Mouse (Mus musculus): ENCODE results near the gene Rpl19. TPM values are rescaled to one million over a fixed set of nuclear protein-coding genes. Genes with fewer than 3 reads are reported as not detected.

Rpl19 gene
- polyA plus RNA-seq, 1 experiment from 2014 or later: 1,012 TPM

GRCm38 (mm10) chr11:98049672-98050519 lies 23.4 kb downstream of the Rpl19 start:
- Histone ChIP-seq H3K9ac (no peak overlapping the region), H3K36me3 (no peaks in the 10 kb centered on the region), H3K4me3 (no peak overlapping the region), H3K4me1 (peaks cover 16% of the 10 kb centered on the region), H3K4me2 (replicated peaks) (no peak overlapping the region), H3K9me3 (0 out of 2 replicates have a peak, but pooled peaks cover 3% of the 10 kb centered on the region), H3K27me3 (peaks cover 71% of the 10 kb centered on the region), H3K27ac (no peak overlapping the region)
- WGBS: 62% methylated on average over 14 of the region's 14 CpGs
- ATAC-seq (ENCODE audit: low FRiP score, low read depth): no peak

DNA sequence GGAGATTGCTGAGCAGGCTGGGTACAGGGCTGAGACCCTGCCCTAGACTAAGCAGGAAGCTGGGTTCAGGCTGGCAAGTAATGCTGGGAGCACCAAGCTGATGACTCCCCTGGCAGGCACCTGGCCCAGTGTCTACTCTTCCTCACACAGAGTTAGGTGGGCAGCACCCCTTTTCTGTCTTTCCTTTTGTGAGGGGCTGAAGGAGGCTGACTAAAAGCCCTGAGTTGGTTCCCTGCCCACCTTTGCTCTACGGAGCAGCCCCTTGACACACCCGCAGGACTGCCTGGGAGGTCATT lies 24.0 kb downstream of the Rpl19 start:
- H3K4me2 ChIP-seq (replicated peaks): no peak overlapping the region
- H3K4me3 ChIP-seq: no peak overlapping the region
- peaks cover 77% of the 10 kb centered on the region for H3K27me3 ChIP-seq
- no peak for ATAC-seq (ENCODE audit: low FRiP score, low read depth)
- no peak overlapping the region for H3K9ac ChIP-seq
- H3K9me3 ChIP-seq: 0 out of 2 replicates have a peak, but pooled peaks cover 3% of the 10 kb centered on the region
- H3K36me3 ChIP-seq: no peaks in the 10 kb centered on the region
- H3K27ac ChIP-seq: no peak overlapping the region
- peaks cover 16% of the 10 kb centered on the region for H3K4me1 ChIP-seq
- 23% methylated on average over 2 of the region's 2 CpGs for WGBS

- Histone ChIP-seq H3K4me2 (replicated peaks) (no peak overlapping the region), H3K36me3 (no peaks in the 10 kb centered on the region), H3K4me1 (peaks cover 16% of the 10 kb centered on the region), H3K27me3 (peaks cover 81% of the 10 kb centered on the region), H3K9ac (no peak overlapping the region), H3K4me3 (no peak overlapping the region), H3K27ac (no peak overlapping the region), H3K9me3 (no peaks in the 10 kb centered on the region)
- ATAC-seq (ENCODE audit: low FRiP score, low read depth): no peak
- 38% methylated on average over 2 of the region's 2 CpGs for WGBS
Observed at GRCm38 (mm10) chr11:98050940-98051339, 24.4 kb downstream of the Rpl19 start.

DNA sequence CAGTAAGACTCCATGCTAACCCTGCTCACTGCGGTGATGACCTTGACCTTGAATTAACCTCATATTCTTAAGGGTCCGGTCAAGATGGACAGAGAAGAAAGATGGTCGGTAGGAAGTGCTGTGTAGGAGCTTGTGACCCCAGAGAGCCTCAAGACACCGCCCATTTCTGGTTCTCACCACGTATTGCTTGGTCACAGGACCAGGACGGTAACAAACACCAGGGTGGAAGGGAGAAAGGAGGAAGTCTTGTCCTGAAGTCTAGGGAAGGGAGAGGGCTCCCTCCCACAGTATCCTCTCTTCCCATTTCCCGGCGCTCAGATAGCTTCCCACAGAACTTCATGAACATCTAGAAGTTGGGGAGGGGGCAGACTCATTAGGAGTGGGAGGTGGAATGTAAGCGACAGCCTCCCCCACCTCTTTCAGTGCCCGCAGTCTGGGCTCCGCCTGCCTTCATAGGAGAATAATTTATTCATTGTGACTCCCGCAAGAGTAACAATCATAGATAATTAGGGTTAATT lies 25.2 kb downstream of the Rpl19 start:
- Histone ChIP-seq H3K27me3 (peaks cover 82% of the 10 kb centered on the region), H3K9ac (peak overlapping the region; percentile 67; the same call in 1 of the 2 replicates), H3K4me1 (peaks cover 16% of the 10 kb centered on the region), H3K4me2 (replicated peaks) (peak overlapping the region; percentile 81), H3K9me3 (no peaks in the 10 kb centered on the region), H3K27ac (no peak overlapping the region), H3K4me3 (peak overlapping the region; percentile 51), H3K36me3 (no peaks in the 10 kb centered on the region)
- ATAC-seq (ENCODE audit: low FRiP score, low read depth): no peak
- WGBS: 7% methylated on average over 12 of the region's 12 CpGs

DNA sequence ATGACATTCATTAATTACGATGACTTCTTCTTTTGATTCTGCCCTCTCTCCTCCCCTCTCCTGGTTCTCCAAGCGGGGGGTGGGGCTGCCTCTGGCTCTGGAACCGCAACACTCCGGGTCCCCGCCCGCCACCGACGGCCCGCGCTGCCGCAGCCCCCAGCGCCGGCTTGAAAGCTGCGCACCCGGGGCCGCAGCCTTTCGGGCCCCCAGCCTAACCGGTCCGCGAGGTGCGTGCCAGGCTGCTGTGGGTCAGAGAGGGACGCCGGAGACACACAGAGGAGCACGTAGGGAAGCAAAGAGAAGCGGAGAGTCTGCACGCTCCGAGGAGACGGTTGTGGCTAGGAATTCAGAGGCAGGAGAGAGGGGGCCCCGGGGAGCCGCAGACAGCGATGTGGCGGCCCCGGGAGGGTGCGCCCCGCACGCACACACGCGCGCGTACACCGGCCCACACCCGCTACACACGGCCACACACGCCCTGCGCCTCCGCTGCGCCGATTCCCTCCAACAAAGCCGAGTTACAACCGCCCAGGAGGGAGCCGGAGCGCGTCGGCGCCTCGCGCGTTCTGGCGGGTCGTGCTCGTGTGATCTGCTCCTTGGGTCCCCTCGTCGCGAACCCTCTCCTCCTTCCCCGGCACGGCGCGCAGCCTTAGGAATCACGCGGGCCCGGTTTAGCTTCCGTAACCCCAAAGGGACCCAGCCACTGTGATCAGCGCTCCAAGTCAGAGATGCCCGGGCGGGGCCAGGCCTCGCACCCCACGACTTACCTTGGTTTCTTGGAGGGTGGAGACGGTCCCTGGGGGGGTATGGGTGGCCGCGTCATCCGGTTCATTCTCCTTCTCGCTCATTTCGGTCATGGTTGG lies 25.8 kb downstream of the Rpl19 start:
- H3K36me3 ChIP-seq: no peaks in the 10 kb centered on the region
- peak overlapping the region; percentile 67 for H3K9ac ChIP-seq
- no peak for ATAC-seq (ENCODE audit: low FRiP score, low read depth)
- under 1% methylated on average over 68 of the region's 83 CpGs for WGBS
- H3K4me1 ChIP-seq: peaks cover 20% of the 10 kb centered on the region
- H3K9me3 ChIP-seq: no peaks in the 10 kb centered on the region
- H3K27ac ChIP-seq: no peak overlapping the region
- H3K4me3 ChIP-seq: peak overlapping the region; percentile 51
- peak overlapping the region; percentile 81 for H3K4me2 ChIP-seq (replicated peaks)
- peaks cover 85% of the 10 kb centered on the region for H3K27me3 ChIP-seq

GRCm38 (mm10) chr11:98052989-98053834 lies 26.7 kb downstream of the Rpl19 start, which contains the start of gene Stac2:
Gene Stac2, minus strand, starts transcription at chr11:98053462.
- ATAC-seq (ENCODE audit: low FRiP score, low read depth): peak; percentile 91
- peak within 1 kb of the TSS; percentile 81 for H3K4me2 ChIP-seq (replicated peaks)
- H3K27me3 ChIP-seq: peaks cover 76% of the 10 kb centered on the region
- peak within 1 kb of the TSS; percentile 67 for H3K9ac ChIP-seq
- peak within 1 kb of the TSS; percentile 51 for H3K4me3 ChIP-seq
- H3K4me1 ChIP-seq: peaks cover 20% of the 10 kb centered on the region
- H3K9me3 ChIP-seq: no peaks in the 10 kb centered on the region
- no peak within 1 kb of the TSS for H3K27ac ChIP-seq
- H3K36me3 ChIP-seq: no peaks in the 10 kb centered on the region
- WGBS: 2% methylated on average over 42 of the region's 48 CpGs

DNA sequence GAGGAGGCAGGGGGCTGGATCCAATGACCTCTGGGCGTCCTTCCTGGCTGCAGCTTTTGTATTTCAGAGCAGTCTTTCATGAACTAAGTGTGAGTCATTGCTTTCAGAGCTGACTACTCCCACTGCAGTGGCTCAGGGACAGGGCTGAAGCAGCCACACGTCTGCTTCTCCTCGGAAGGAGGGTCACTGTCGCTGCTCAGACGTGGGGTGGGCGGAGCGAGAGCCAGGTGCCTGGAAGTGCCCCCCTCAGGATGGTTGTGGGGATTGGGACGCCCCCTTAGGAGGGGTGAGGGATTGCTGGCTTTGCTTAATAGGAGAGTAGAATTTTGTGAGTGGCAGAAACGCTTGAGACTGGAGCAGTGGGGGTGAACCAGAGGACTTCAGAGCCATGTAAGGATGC lies 31.0 kb downstream of the Rpl19 start:
- no peak overlapping the region for H3K4me3 ChIP-seq
- peaks cover 10% of the 10 kb centered on the region for H3K4me1 ChIP-seq
- WGBS: 23% methylated on average over 9 of the region's 9 CpGs
- ATAC-seq (ENCODE audit: low FRiP score, low read depth): no peak
- no peaks in the 10 kb centered on the region for H3K36me3 ChIP-seq
- peaks cover 34% of the 10 kb centered on the region for H3K27me3 ChIP-seq
- no peak overlapping the region for H3K9ac ChIP-seq
- H3K27ac ChIP-seq: no peak overlapping the region
- H3K4me2 ChIP-seq (replicated peaks): peak overlapping the region; percentile 27
- no peaks in the 10 kb centered on the region for H3K9me3 ChIP-seq

- ATAC-seq (ENCODE audit: low FRiP score, low read depth): no peak
- no peak overlapping the region for H3K4me3 ChIP-seq
- H3K27ac ChIP-seq: no peak overlapping the region
- H3K4me2 ChIP-seq (replicated peaks): no peak overlapping the region
- peaks cover 28% of the 10 kb centered on the region for H3K27me3 ChIP-seq
- no peaks in the 10 kb centered on the region for H3K9me3 ChIP-seq
- 79% methylated on average over 5 of the region's 5 CpGs for WGBS
- H3K9ac ChIP-seq: no peak overlapping the region
- no peaks in the 10 kb centered on the region for H3K36me3 ChIP-seq
- H3K4me1 ChIP-seq: peaks cover 4% of the 10 kb centered on the region
Observed at GRCm38 (mm10) chr11:98057998-98058397, 31.5 kb downstream of the Rpl19 start.

GRCm38 (mm10) chr11:98059662-98060061 lies 33.2 kb downstream of the Rpl19 start:
- Histone ChIP-seq H3K36me3 (no peaks in the 10 kb centered on the region), H3K27ac (no peak overlapping the region), H3K9me3 (no peaks in the 10 kb centered on the region), H3K9ac (no peak overlapping the region), H3K27me3 (peaks cover 14% of the 10 kb centered on the region; the same call in 1 of the 2 replicates), H3K4me1 (peaks cover 4% of the 10 kb centered on the region; the same call in 1 of the 2 replicates), H3K4me2 (replicated peaks) (no peak overlapping the region), H3K4me3 (no peak overlapping the region)
- ATAC-seq (ENCODE audit: low FRiP score, low read depth): no peak
- 61% methylated on average over 7 of the region's 7 CpGs for WGBS

DNA sequence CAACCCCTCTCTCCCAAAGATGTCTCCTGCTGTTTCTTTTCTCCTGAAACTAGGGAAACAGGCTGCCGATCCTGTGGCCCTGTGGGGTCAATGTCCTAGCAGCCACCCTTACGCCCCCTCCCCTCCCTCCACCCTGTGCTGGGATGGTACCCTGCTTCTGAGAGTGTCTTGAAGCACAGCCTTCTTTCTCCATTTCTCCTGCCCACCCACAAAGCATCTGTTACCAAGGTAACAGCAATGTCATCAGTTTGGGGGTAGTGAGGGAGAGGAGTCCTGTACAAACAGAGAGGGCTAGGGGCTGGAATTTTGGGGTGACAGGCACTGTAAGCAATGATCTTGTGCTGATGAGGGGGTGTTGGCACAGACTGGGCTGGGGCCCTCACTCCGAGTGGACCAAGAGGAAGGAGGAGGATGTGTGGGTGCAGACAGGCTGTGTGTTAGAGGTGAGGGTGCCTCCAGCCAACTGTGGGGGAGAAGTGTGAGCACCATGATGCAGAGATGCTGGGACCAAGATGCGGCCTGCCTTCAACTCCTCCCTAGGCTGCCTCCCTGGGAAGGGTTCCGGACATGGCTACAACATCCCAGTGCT lies 33.7 kb downstream of the Rpl19 start:
- Histone ChIP-seq H3K4me2 (replicated peaks) (no peak overlapping the region), H3K4me1 (peaks cover 8% of the 10 kb centered on the region; the same call in 1 of the 2 replicates), H3K9me3 (no peaks in the 10 kb centered on the region), H3K4me3 (no peak overlapping the region), H3K9ac (no peak overlapping the region), H3K27me3 (peaks cover 11% of the 10 kb centered on the region; the same call in 1 of the 2 replicates), H3K27ac (no peak overlapping the region), H3K36me3 (no peaks in the 10 kb centered on the region)
- no peak for ATAC-seq (ENCODE audit: low FRiP score, low read depth)
- WGBS: 79% methylated on average over 5 of the region's 5 CpGs

DNA sequence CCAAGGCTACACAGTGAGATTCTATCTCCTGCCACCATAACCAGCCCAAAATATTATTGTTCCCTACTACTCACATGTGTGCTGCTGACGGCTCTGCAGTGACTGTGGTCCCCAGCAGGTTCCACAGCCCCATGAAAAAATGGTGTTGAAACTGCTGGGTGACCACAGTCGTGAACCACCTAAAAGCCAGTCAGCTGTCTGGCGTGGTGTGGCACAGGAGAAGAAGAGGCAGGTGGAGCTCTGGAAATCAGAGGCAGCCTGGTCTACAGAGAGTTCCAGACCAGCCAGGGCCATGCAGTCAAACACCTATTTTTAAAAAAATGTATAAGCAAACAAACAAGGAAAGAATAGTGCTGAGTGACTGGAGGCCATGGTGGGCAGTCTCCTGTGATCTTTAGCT lies 34.9 kb downstream of the Rpl19 start:
- H3K4me3 ChIP-seq: no peak overlapping the region
- 73% methylated on average over 3 of the region's 3 CpGs for WGBS
- no peak for ATAC-seq (ENCODE audit: low FRiP score, low read depth)
- no peak overlapping the region for H3K9ac ChIP-seq
- no peaks in the 10 kb centered on the region for H3K36me3 ChIP-seq
- no peak overlapping the region for H3K27ac ChIP-seq
- peaks cover 3% of the 10 kb centered on the region; the same call in 1 of the 2 replicates for H3K27me3 ChIP-seq
- peaks cover 12% of the 10 kb centered on the region; the same call in 1 of the 2 replicates for H3K4me1 ChIP-seq
- H3K4me2 ChIP-seq (replicated peaks): no peak overlapping the region
- no peaks in the 10 kb centered on the region for H3K9me3 ChIP-seq

All from limb, embryonic 13.5 days (tissue).